Comparison of ENCODE assay signal across 11 mouse cellular contexts in the genomic region with DNA sequence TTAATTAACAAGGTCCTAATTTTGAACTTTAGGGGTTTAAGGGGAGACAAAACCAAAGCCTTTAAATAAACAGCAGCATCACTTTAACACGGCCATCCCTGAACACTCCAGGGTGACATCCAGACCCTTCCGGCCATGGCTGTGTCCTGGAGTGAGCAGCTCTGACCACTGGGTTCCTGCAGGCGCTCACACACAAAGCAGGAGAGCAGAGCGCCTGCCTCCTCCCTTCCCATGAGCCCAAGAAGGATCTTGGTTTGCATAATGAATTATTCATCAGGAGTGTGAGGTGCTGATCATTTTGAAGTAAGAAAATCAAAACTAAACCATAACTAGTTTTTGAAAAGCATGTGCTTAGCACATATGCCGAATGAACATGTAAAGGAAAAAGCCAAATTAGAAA. TPM values are rescaled to one million over a fixed set of nuclear protein-coding genes. Genes with fewer than 3 reads are reported as not detected.
DNase-seq lines count a peak whose midpoint lies in the region; ATAC-seq lines count a peak whose summit lies in the region.
"Had no signal": no experiment of that assay in that cellular context is flagged by ENCODE, and none has a peak within 500 bp of the region (broad histone marks: within the 10 kb centered on the region; RNA-seq: fewer than 3 reads in every experiment).

No protein-coding gene starts in this region.

- peak overlapping the region; percentile 27; the same call in 1 of the 2 replicates for H3K4me2 ChIP-seq in forebrain, embryonic 14.5 days (ENCODE audit: low read length)
- no peak overlapping the region for H3K4me2 ChIP-seq in liver, embryonic 12.5 days

- peak; percentile 33 for DNase-seq in retina, embryonic 14.5 days (ENCODE audit: low spot score)
- no peak for DNase-seq in retina, postnatal 1 day
- peak; percentile 83 for DNase-seq in forebrain, embryonic 14.5 days (ENCODE audit: low spot score)
- DNase-seq in midbrain, embryonic 10.5 days (ENCODE audit: low spot score), result peak; percentile 60
- DNase-seq in urinary bladder, postnatal 36 days (ENCODE audit: low spot score in 2 of 2), result no peak
- DNase-seq in left cerebral cortex, postnatal 4 days, result no peak
- DNase-seq in adipocyte (ENCODE audit: low spot score), result no peak
- DNase-seq: heart, postnatal 14 days; lung, postnatal 14 days had no signal

- no peaks in the 10 kb centered on the region for H3K9me3 ChIP-seq in forebrain, embryonic 14.5 days (replicated peaks; ENCODE audit: control insufficient read depth, low read length)
- H3K9me3 ChIP-seq in midbrain, embryonic 10.5 days (replicated peaks), result no peaks in the 10 kb centered on the region
- no peaks in the 10 kb centered on the region for H3K9me3 ChIP-seq in liver, embryonic 12.5 days (replicated peaks)

- H3K27me3 ChIP-seq in forebrain, embryonic 14.5 days (replicated peaks; ENCODE audit: control insufficient read depth, insufficient read depth, low read length), result no peaks in the 10 kb centered on the region
- H3K27me3 ChIP-seq in midbrain, embryonic 10.5 days (ENCODE audit: low read depth, poor library complexity, severe bottlenecking), result peaks cover 9% of the 10 kb centered on the region; the same call in 1 of the 2 replicates
- no peaks in the 10 kb centered on the region for H3K27me3 ChIP-seq in liver, embryonic 12.5 days (replicated peaks)

- intact Hi-C loops in left cerebral cortex, postnatal 4 days (cut with DNase I), result no loop called here

- no peak overlapping the region for H3K9ac ChIP-seq in forebrain, embryonic 14.5 days (ENCODE audit: low read length)
- H3K9ac ChIP-seq in liver, embryonic 12.5 days, result no peak overlapping the region

- 3% methylated on average over 5 of the region's 5 CpGs for WGBS in forebrain, embryonic 14.5 days
- WGBS in midbrain, embryonic 10.5 days, result 18% methylated on average over 5 of the region's 5 CpGs
- WGBS in liver, embryonic 12.5 days (ENCODE audit: insufficient replicate concordance), result 41% methylated on average over 5 of the region's 5 CpGs

- H3K4me3 ChIP-seq in forebrain, embryonic 14.5 days (ENCODE audit: low read depth, low read length), result no peak overlapping the region
- 0 out of 2 replicates have a peak overlapping the region, but pooled peaks have one; percentile 23 for H3K4me3 ChIP-seq in midbrain, embryonic 10.5 days
- no peak overlapping the region for H3K4me3 ChIP-seq in liver, embryonic 12.5 days

- no peaks in the 10 kb centered on the region for H3K36me3 ChIP-seq in forebrain, embryonic 14.5 days (ENCODE audit: control insufficient read depth, insufficient read depth, low read length)
- no peaks in the 10 kb centered on the region for H3K36me3 ChIP-seq in midbrain, embryonic 10.5 days
- H3K36me3 ChIP-seq in liver, embryonic 12.5 days, result no peaks in the 10 kb centered on the region

- H3K27ac ChIP-seq in forebrain, embryonic 14.5 days (ENCODE audit: low read depth, low read length), result peak overlapping the region; percentile 89
- peak overlapping the region; percentile 76 for H3K27ac ChIP-seq in midbrain, embryonic 10.5 days (replicated peaks)
- no peak overlapping the region for H3K27ac ChIP-seq in liver, embryonic 12.5 days
- H3K27ac ChIP-seq: kidney, postnatal 0 days had no signal

- peak; percentile 87 for ATAC-seq in forebrain, embryonic 14.5 days
- no peak for ATAC-seq in liver, embryonic 12.5 days

- peaks cover 33% of the 10 kb centered on the region for H3K4me1 ChIP-seq in forebrain, embryonic 14.5 days (ENCODE audit: control insufficient read depth, insufficient read depth, low read length)
- H3K4me1 ChIP-seq in midbrain, embryonic 10.5 days, result peaks cover 34% of the 10 kb centered on the region
- H3K4me1 ChIP-seq in liver, embryonic 12.5 days, result 0 out of 2 replicates have a peak, but pooled peaks cover 6% of the 10 kb centered on the region

RNA-seq across cellular contexts. Expression of a gene that starts 44.4 kb away (rescaled TPM):
- 1.5 and 1.7 TPM in 2 replicates for polyA plus RNA-seq in forebrain, embryonic 14.5 days (2014; fragmentation: Nextera tagmentation; extraction: Ambion mirVana)
- 0.75 and 2.0 TPM in 2 replicates for polyA plus RNA-seq in midbrain, embryonic 10.5 days (2016; fragmentation: Nextera tagmentation; extraction: Ambion mirVana)
- polyA plus RNA-seq in liver, embryonic 12.5 days (2016; fragmentation: Nextera tagmentation; extraction: Ambion mirVana), result 0.41 and 0.62 TPM in 2 replicates
- 1 to 10 TPM in 1 of 2 experiments, under 1 TPM in 1; 0.77 to 1.5 TPM for total RNA-seq in left cerebral cortex, postnatal 4 days (2021)

Comparison
In these comparisons a context has a peak if more than half of its experiments do, and no peak if none do; other contexts are left out.
1. DNase-seq: peak in retina, embryonic 14.5 days (single experiment), forebrain, embryonic 14.5 days (single experiment) and midbrain, embryonic 10.5 days (single experiment); none in retina, postnatal 1 day (single experiment), urinary bladder, postnatal 36 days (0 of 2), left cerebral cortex, postnatal 4 days (single experiment) and adipocyte (single experiment).